Mouse (Mus musculus) hindbrain, embryonic 14.5 days (tissue): ENCODE results near the gene Tmem121. TPM values are rescaled to one million over a fixed set of nuclear protein-coding genes. Genes with fewer than 3 reads are reported as not detected.

Experiments
- ATAC-seq: fragments of 200-750 bp; cut with Nextera tagmentation; 2 replicates; pipeline ENCODE4 v1.8.0; 2017; ENCODE audit warnings: moderate number of reproducible peaks, mild to moderate bottlenecking, moderate TSS enrichment, moderate library complexity; ENCODE audit not compliant: low FRiP score
- DNase-seq: peaks from one replicate; pipeline ENCODE4 v3.0.0-alpha.2; 2015; ENCODE audit warnings: low spot score
- H3K27ac ChIP-seq: fragments of 300-500 bp; sonication (generic); 2 replicates; pipeline ENCODE4 v1.5.1; 2014; ENCODE audit warnings: mild to moderate bottlenecking, moderate library complexity
- H3K27me3 ChIP-seq: fragments of 300-500 bp; sonication (generic); 2 replicates; pipeline ENCODE4 v1.6.1; 2014; ENCODE audit warnings: mild to moderate bottlenecking, low read length, mixed read lengths; ENCODE audit not compliant: control insufficient read depth, insufficient read depth
- H3K36me3 ChIP-seq: fragments of 300-500 bp; sonication (generic); replicated peaks from 2 replicates; pipeline ENCODE4 v1.6.1; 2014; ENCODE audit not compliant: control insufficient read depth, insufficient read depth
- H3K4me1 ChIP-seq: fragments of 300-500 bp; sonication (generic); replicated peaks from 2 replicates; pipeline ENCODE4 v1.6.1; 2014; ENCODE audit warnings: antibody characterized with exemption, low read length, mixed read lengths; ENCODE audit not compliant: control insufficient read depth, insufficient read depth
- H3K4me2 ChIP-seq: fragments of 300-500 bp; sonication (generic); replicated peaks from 2 replicates; pipeline ENCODE4 v1.6.1; 2014; ENCODE audit warnings: mild to moderate bottlenecking, moderate library complexity
- H3K4me3 ChIP-seq: fragments of 300-500 bp; sonication (generic); replicated peaks from 2 replicates; pipeline ENCODE4 v1.5.1; 2014; ENCODE audit warnings: mild to moderate bottlenecking, low read length
- H3K9ac ChIP-seq: fragments of 300-500 bp; sonication (generic); 2 replicates; pipeline ENCODE4 v1.6.1; 2014
- H3K9me3 ChIP-seq: fragments of 300-500 bp; sonication (generic); 2 replicates; pipeline ENCODE4 v1.6.1; 2016; ENCODE audit warnings: low read length; ENCODE audit not compliant: control insufficient read depth
- WGBS: fragments of 180-500 bp; shearing (Covaris S2); extraction: QIAGEN DNeasy Blood & Tissue Kit; methylation state at CpG from one replicate; pipeline ENCODE4 v1.1.7; 2014; 5-methylcytosine and 5-hydroxymethylcytosine counted together
- polyA plus RNA-seq: library from polyadenylated mRNA; unstranded; fragments of >200 nt; fragmentation: Nextera tagmentation; extraction: Ambion mirVana; gene quantifications from 2 replicates; pipeline ENCODE4 v1.2.1, GENCODE M21; 2014

Gene Tmem121
- polyA plus RNA-seq, 1 experiment from 2014 or later = 28.0 TPM

- H3K4me1 ChIP-seq = peaks cover 30% of the 10 kb centered on the region
- peak overlapping the region; percentile 69 for H3K9ac ChIP-seq
- WGBS = 27% methylated on average over 8 of the region's 8 CpGs
- H3K27ac ChIP-seq = peak overlapping the region; percentile 84
- ATAC-seq = no peak
- peaks cover 46% of the 10 kb centered on the region for H3K36me3 ChIP-seq
- no peak for DNase-seq
- H3K9me3 ChIP-seq = no peaks in the 10 kb centered on the region
- H3K4me3 ChIP-seq = peak overlapping the region; percentile 66
- H3K4me2 ChIP-seq = peak overlapping the region; percentile 65
- no peaks in the 10 kb centered on the region for H3K27me3 ChIP-seq
Observed at GRCm38 (mm10) chr12:113141531-113141973, 44.2 kb upstream of the Tmem121 start.

GRCm38 (mm10) chr12:113142021-113142975, 43.4 kb upstream of the Tmem121 start:
- peak overlapping the region; percentile 65 for H3K4me2 ChIP-seq
- H3K9me3 ChIP-seq = no peaks in the 10 kb centered on the region
- peak overlapping the region; percentile 66 for H3K4me3 ChIP-seq
- ATAC-seq (no peak), DNase-seq (peak; percentile 32)
- peaks cover 38% of the 10 kb centered on the region for H3K36me3 ChIP-seq
- WGBS = 20% methylated on average over 15 of the region's 15 CpGs
- no peaks in the 10 kb centered on the region for H3K27me3 ChIP-seq
- H3K27ac ChIP-seq = peak overlapping the region; percentile 84
- H3K9ac ChIP-seq = peak overlapping the region; percentile 69
- H3K4me1 ChIP-seq = peaks cover 30% of the 10 kb centered on the region

- peaks cover 32% of the 10 kb centered on the region for H3K4me1 ChIP-seq
Observed at GRCm38 (mm10) chr12:113143164-113143563, 42.6 kb upstream of the Tmem121 start.

GRCm38 (mm10) chr12:113144001-113144756, 41.6 kb upstream of the Tmem121 start:
- 79% methylated on average over 20 of the region's 20 CpGs for WGBS
- Histone ChIP-seq H3K4me2 (no peak overlapping the region), H3K9ac (no peak overlapping the region), H3K9me3 (no peaks in the 10 kb centered on the region), H3K4me3 (no peak overlapping the region), H3K27me3 (no peaks in the 10 kb centered on the region), H3K36me3 (peaks cover 28% of the 10 kb centered on the region), H3K4me1 (peaks cover 31% of the 10 kb centered on the region), H3K27ac (no peak overlapping the region)
- DNase-seq (no peak), ATAC-seq (no peak)

More at GRCm38 (mm10) chr12:113143164-113143563, 42.6 kb upstream of the Tmem121 start:
- DNase-seq = no peak
- H3K9ac ChIP-seq = peak overlapping the region; percentile 69; the same call in 1 of the 2 replicates
- H3K9me3 ChIP-seq = no peaks in the 10 kb centered on the region
- no peak for ATAC-seq
- H3K27me3 ChIP-seq = no peaks in the 10 kb centered on the region
- peaks cover 30% of the 10 kb centered on the region for H3K36me3 ChIP-seq
- 67% methylated on average over 7 of the region's 7 CpGs for WGBS
- H3K27ac ChIP-seq = no peak overlapping the region
- peak overlapping the region; percentile 66 for H3K4me3 ChIP-seq
- peak overlapping the region; percentile 65 for H3K4me2 ChIP-seq

- H3K36me3 ChIP-seq = peaks cover 28% of the 10 kb centered on the region
- no peak overlapping the region for H3K4me2 ChIP-seq
- DNase-seq = no peak
- H3K27ac ChIP-seq = no peak overlapping the region
- no peak overlapping the region for H3K4me3 ChIP-seq
- H3K9me3 ChIP-seq = no peaks in the 10 kb centered on the region
- peaks cover 28% of the 10 kb centered on the region for H3K4me1 ChIP-seq
- WGBS = 96% methylated on average over 16 of the region's 16 CpGs
- no peak for ATAC-seq
- H3K9ac ChIP-seq = no peak overlapping the region
- H3K27me3 ChIP-seq = 0 out of 2 replicates have a peak, but pooled peaks cover 3% of the 10 kb centered on the region
Observed at GRCm38 (mm10) chr12:113144886-113145285, 40.8 kb upstream of the Tmem121 start.

DNA sequence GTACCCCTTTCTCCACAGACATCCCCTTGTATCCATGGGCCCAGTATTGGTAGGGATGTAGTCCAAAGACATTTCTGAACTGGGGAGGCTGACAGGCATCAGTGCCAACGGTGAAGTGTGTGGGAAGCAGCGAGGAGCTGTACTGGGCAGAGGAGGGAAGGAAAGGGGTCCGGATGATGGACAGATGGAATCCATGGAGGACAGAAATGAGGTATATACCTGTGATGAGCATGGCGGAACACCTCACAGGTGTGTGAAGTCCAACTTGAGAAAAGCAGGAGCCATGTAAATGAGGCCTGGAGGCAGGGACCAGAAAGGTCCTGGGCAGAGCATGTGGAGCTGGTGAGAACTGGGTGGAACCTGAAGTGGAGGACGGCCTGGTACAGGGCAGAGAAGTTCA, 40.1 kb upstream of the Tmem121 start:
- no peak overlapping the region for H3K9ac ChIP-seq
- H3K4me2 ChIP-seq = no peak overlapping the region
- H3K27ac ChIP-seq = no peak overlapping the region
- H3K27me3 ChIP-seq = 0 out of 2 replicates have a peak, but pooled peaks cover 5% of the 10 kb centered on the region
- DNase-seq (no peak), ATAC-seq (no peak)
- WGBS = 95% methylated on average over 5 of the region's 5 CpGs
- H3K4me1 ChIP-seq = peaks cover 28% of the 10 kb centered on the region
- peaks cover 28% of the 10 kb centered on the region for H3K36me3 ChIP-seq
- no peak overlapping the region for H3K4me3 ChIP-seq
- no peaks in the 10 kb centered on the region for H3K9me3 ChIP-seq

DNA sequence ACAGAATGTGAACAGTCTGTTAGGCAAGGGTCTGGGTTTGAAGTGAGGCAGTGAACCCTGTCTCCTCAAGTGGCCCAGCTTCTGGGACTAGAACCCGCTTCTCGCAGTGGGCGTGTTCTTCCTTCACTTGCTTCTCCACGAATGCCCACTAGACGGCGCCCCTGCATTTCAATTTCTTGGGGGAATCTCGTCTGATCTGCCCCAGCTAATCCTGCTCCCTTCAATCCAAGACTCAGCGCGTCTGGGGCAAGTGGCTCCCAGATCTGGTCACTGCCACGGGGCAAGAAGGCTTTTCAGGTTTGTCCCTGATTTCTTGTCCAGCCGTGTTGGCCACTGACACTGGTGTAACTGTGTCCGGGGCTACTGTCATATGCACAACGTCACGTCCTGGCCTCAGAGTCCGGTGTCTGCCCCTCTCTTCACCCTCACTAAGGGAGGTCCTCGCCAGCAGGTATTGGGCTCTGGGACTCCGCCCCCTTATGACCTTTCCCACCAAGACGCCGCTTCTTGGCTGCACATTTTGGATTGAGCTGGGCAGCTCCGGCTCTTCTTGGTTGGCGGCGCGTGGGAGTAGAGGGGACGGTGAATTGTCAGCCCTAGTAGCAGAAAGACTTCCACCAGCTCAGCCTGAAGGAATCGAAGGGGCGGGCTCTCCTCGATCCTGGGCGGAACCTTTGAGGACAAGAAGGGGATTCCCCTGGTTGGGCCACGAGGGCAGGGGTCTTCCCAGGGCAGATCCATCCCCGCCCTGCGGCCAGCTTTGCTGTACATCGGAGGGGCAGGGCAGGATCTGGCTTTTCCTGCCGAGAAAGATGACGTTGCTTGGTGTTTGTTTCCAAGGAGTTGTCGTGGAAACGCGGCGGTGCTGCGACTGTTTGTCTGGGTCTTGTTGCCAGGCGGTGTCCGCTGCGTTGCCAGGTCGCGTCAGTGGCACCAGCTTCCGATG, 39.3 kb upstream of the Tmem121 start, which contains the start of gene Crip1:
Gene Crip1 (plus strand): TSS at position 205 of the 946 bp plus-strand sequence.
- DNase-seq (peak; percentile 67), ATAC-seq (no peak)
- no peak within 1 kb of the TSS for H3K9ac ChIP-seq
- no peak within 1 kb of the TSS for H3K4me3 ChIP-seq
- H3K9me3 ChIP-seq = no peaks in the 10 kb centered on the region
- H3K36me3 ChIP-seq = peaks cover 28% of the 10 kb centered on the region
- H3K27ac ChIP-seq = no peak within 1 kb of the TSS
- peaks cover 24% of the 10 kb centered on the region for H3K4me1 ChIP-seq
- H3K4me2 ChIP-seq = peak within 1 kb of the TSS; percentile 21
- WGBS = 7% methylated on average over 45 of the region's 45 CpGs
- H3K27me3 ChIP-seq = 0 out of 2 replicates have a peak, but pooled peaks cover 13% of the 10 kb centered on the region

DNA sequence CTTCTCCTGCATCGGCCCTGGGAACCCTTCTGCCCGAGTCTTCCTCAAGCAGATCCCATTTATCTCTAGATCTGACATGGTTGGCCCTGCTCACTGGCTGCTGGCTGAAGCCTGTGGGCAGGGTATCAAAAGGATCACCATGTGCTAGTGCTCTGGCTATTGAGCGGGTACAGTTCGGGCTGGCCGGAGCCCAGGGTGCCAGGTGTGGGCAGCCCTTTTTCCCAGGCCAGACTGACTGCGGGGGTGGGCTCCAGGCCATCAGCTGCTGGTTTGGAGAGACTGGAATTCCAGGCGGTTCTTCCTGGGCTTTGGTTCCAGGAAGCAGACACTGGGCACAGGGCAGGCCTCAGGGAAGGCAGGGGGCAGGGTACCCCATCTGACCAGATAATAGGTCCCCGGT, 38.2 kb upstream of the Tmem121 start:
- Histone ChIP-seq H3K4me2 (no peak overlapping the region), H3K9ac (no peak overlapping the region), H3K36me3 (peaks cover 28% of the 10 kb centered on the region), H3K4me3 (no peak overlapping the region), H3K9me3 (no peaks in the 10 kb centered on the region), H3K27ac (no peak overlapping the region), H3K27me3 (0 out of 2 replicates have a peak, but pooled peaks cover 19% of the 10 kb centered on the region), H3K4me1 (peaks cover 17% of the 10 kb centered on the region)
- DNase-seq (no peak), ATAC-seq (no peak)
- WGBS = 70% methylated on average over 8 of the region's 8 CpGs
